Mouse (Mus musculus): ENCODE measurements around the gene Hspg2. TPM values are rescaled to one million over a fixed set of nuclear protein-coding genes. Genes with fewer than 3 reads are reported as not detected.

Gene Hspg2
- polyA plus RNA-seq, 1 experiment from 2014 or later: 19.0 TPM

- H3K4me1 ChIP-seq: peaks cover 14% of the 10 kb centered on the region
- H3K27ac ChIP-seq: no peak overlapping the region
- no peak overlapping the region for H3K9ac ChIP-seq
- no peak for ATAC-seq (ENCODE audit: insufficient number of reproducible peaks, insufficient read depth, low FRiP score, low TSS enrichment)
- H3K9me3 ChIP-seq: no peaks in the 10 kb centered on the region
- H3K4me3 ChIP-seq: no peak overlapping the region
- no peaks in the 10 kb centered on the region for H3K27me3 ChIP-seq
- WGBS: 78% methylated on average over 2 of the region's 2 CpGs
- no peak overlapping the region for H3K4me2 ChIP-seq (replicated peaks)
- H3K36me3 ChIP-seq: no peaks in the 10 kb centered on the region
Observed at GRCm38 (mm10) chr4:137449132-137449531, 19.4 kb upstream of the Hspg2 start.

- no peaks in the 10 kb centered on the region for H3K36me3 ChIP-seq
- H3K4me3 ChIP-seq: no peak overlapping the region
- H3K4me1 ChIP-seq: peaks cover 14% of the 10 kb centered on the region
- no peak overlapping the region for H3K4me2 ChIP-seq (replicated peaks)
- H3K27me3 ChIP-seq: no peaks in the 10 kb centered on the region
- WGBS: 87% methylated on average over 10 of the region's 10 CpGs
- no peak overlapping the region for H3K27ac ChIP-seq
- H3K9ac ChIP-seq: no peak overlapping the region
- no peaks in the 10 kb centered on the region for H3K9me3 ChIP-seq
- no peak for ATAC-seq (ENCODE audit: insufficient number of reproducible peaks, insufficient read depth, low FRiP score, low TSS enrichment)
Observed at GRCm38 (mm10) chr4:137449715-137450114, 18.9 kb upstream of the Hspg2 start.

GRCm38 (mm10) chr4:137452190-137452589, 16.4 kb upstream of the Hspg2 start:
- ATAC-seq (ENCODE audit: insufficient number of reproducible peaks, insufficient read depth, low FRiP score, low TSS enrichment): no peak
- peaks cover 14% of the 10 kb centered on the region for H3K4me1 ChIP-seq
- no peaks in the 10 kb centered on the region for H3K9me3 ChIP-seq
- no peaks in the 10 kb centered on the region for H3K27me3 ChIP-seq
- WGBS: 85% methylated on average over 6 of the region's 6 CpGs
- no peak overlapping the region for H3K9ac ChIP-seq
- H3K4me2 ChIP-seq (replicated peaks): no peak overlapping the region
- H3K27ac ChIP-seq: no peak overlapping the region
- H3K4me3 ChIP-seq: no peak overlapping the region
- no peaks in the 10 kb centered on the region for H3K36me3 ChIP-seq

- Histone ChIP-seq H3K4me1 (peaks cover 7% of the 10 kb centered on the region; the same call in 1 of the 2 replicates), H3K4me2 (replicated peaks) (no peak within 1 kb of the TSS), H3K9ac (no peak within 1 kb of the TSS), H3K36me3 (no peaks in the 10 kb centered on the region), H3K9me3 (no peaks in the 10 kb centered on the region), H3K27ac (no peak within 1 kb of the TSS), H3K4me3 (no peak within 1 kb of the TSS), H3K27me3 (no peaks in the 10 kb centered on the region)
- no peak for ATAC-seq (ENCODE audit: insufficient number of reproducible peaks, insufficient read depth, low FRiP score, low TSS enrichment)
- WGBS: 83% methylated on average over 8 of the region's 8 CpGs
Observed at GRCm38 (mm10) chr4:137453234-137453767, 15.3 kb upstream of the Hspg2 start, which contains the start of gene 1700013G24Rik. 1700013G24Rik (plus strand) TSS chr4:137453284.

- H3K36me3 ChIP-seq: no peaks in the 10 kb centered on the region
- H3K27ac ChIP-seq: no peak overlapping the region
- no peaks in the 10 kb centered on the region for H3K9me3 ChIP-seq
- 91% methylated on average over 14 of the region's 14 CpGs for WGBS
- no peak overlapping the region for H3K4me2 ChIP-seq (replicated peaks)
- no peaks in the 10 kb centered on the region for H3K27me3 ChIP-seq
- no peaks in the 10 kb centered on the region for H3K4me1 ChIP-seq
- H3K4me3 ChIP-seq: no peak overlapping the region
- H3K9ac ChIP-seq: no peak overlapping the region
- ATAC-seq (ENCODE audit: insufficient number of reproducible peaks, insufficient read depth, low FRiP score, low TSS enrichment): no peak
Observed at GRCm38 (mm10) chr4:137454582-137454981, 14.0 kb upstream of the Hspg2 start.

- Histone ChIP-seq H3K36me3 (no peaks in the 10 kb centered on the region), H3K4me1 (peaks cover 4% of the 10 kb centered on the region; the same call in 1 of the 2 replicates), H3K9ac (no peak overlapping the region), H3K4me3 (no peak overlapping the region), H3K27me3 (no peaks in the 10 kb centered on the region), H3K9me3 (no peaks in the 10 kb centered on the region), H3K27ac (no peak overlapping the region), H3K4me2 (replicated peaks) (no peak overlapping the region)
- 82% methylated on average over 12 of the region's 12 CpGs for WGBS
- ATAC-seq (ENCODE audit: insufficient number of reproducible peaks, insufficient read depth, low FRiP score, low TSS enrichment): no peak
Observed at GRCm38 (mm10) chr4:137456581-137456980, 12.0 kb upstream of the Hspg2 start.

GRCm38 (mm10) chr4:137457292-137457691, 11.3 kb upstream of the Hspg2 start:
- Histone ChIP-seq H3K4me3 (no peak overlapping the region), H3K4me2 (replicated peaks) (no peak overlapping the region), H3K9me3 (no peaks in the 10 kb centered on the region), H3K27ac (no peak overlapping the region), H3K36me3 (no peaks in the 10 kb centered on the region), H3K9ac (no peak overlapping the region), H3K4me1 (peaks cover 7% of the 10 kb centered on the region; the same call in 1 of the 2 replicates), H3K27me3 (no peaks in the 10 kb centered on the region)
- WGBS: 83% methylated on average over 4 of the region's 4 CpGs
- ATAC-seq (ENCODE audit: insufficient number of reproducible peaks, insufficient read depth, low FRiP score, low TSS enrichment): no peak

- 86% methylated on average over 9 of the region's 9 CpGs for WGBS
- Histone ChIP-seq H3K4me2 (replicated peaks) (no peak overlapping the region), H3K9ac (no peak overlapping the region), H3K9me3 (no peaks in the 10 kb centered on the region), H3K4me3 (no peak overlapping the region), H3K36me3 (no peaks in the 10 kb centered on the region), H3K27me3 (no peaks in the 10 kb centered on the region), H3K27ac (no peak overlapping the region), H3K4me1 (peaks cover 7% of the 10 kb centered on the region; the same call in 1 of the 2 replicates)
- ATAC-seq (ENCODE audit: insufficient number of reproducible peaks, insufficient read depth, low FRiP score, low TSS enrichment): no peak
Observed at GRCm38 (mm10) chr4:137458310-137458709, 10.3 kb upstream of the Hspg2 start.

GRCm38 (mm10) chr4:137458861-137459260, 9.7 kb upstream of the Hspg2 start:
- no peaks in the 10 kb centered on the region for H3K36me3 ChIP-seq

GRCm38 (mm10) chr4:137460676-137461075, 7.9 kb upstream of the Hspg2 start:
- Histone ChIP-seq H3K27me3 (no peaks in the 10 kb centered on the region), H3K36me3 (no peaks in the 10 kb centered on the region), H3K27ac (peak overlapping the region; percentile 41; the same call in 1 of the 2 replicates), H3K9me3 (no peaks in the 10 kb centered on the region), H3K4me3 (no peak overlapping the region), H3K9ac (no peak overlapping the region), H3K4me1 (peaks cover 9% of the 10 kb centered on the region), H3K4me2 (replicated peaks) (no peak overlapping the region)
- no peak for ATAC-seq (ENCODE audit: insufficient number of reproducible peaks, insufficient read depth, low FRiP score, low TSS enrichment)
- WGBS: 62% methylated on average over 14 of the region's 14 CpGs

More at GRCm38 (mm10) chr4:137458861-137459260, 9.7 kb upstream of the Hspg2 start:
- Histone ChIP-seq H3K9me3 (no peaks in the 10 kb centered on the region), H3K4me2 (replicated peaks) (no peak overlapping the region), H3K27me3 (no peaks in the 10 kb centered on the region), H3K9ac (no peak overlapping the region), H3K4me3 (no peak overlapping the region), H3K4me1 (peaks cover 7% of the 10 kb centered on the region; the same call in 1 of the 2 replicates), H3K27ac (no peak overlapping the region)
- WGBS: 55% methylated on average over 5 of the region's 5 CpGs
- no peak for ATAC-seq (ENCODE audit: insufficient number of reproducible peaks, insufficient read depth, low FRiP score, low TSS enrichment)

- H3K27me3 ChIP-seq: no peaks in the 10 kb centered on the region
- H3K9ac ChIP-seq: no peak overlapping the region
- H3K27ac ChIP-seq: peak overlapping the region; percentile 14; the same call in 1 of the 2 replicates
- WGBS: 73% methylated on average over 4 of the region's 4 CpGs
- H3K4me2 ChIP-seq (replicated peaks): no peak overlapping the region
- H3K9me3 ChIP-seq: no peaks in the 10 kb centered on the region
- no peak for ATAC-seq (ENCODE audit: insufficient number of reproducible peaks, insufficient read depth, low FRiP score, low TSS enrichment)
- no peak overlapping the region for H3K4me3 ChIP-seq
- no peaks in the 10 kb centered on the region for H3K36me3 ChIP-seq
- peaks cover 9% of the 10 kb centered on the region for H3K4me1 ChIP-seq
Observed at GRCm38 (mm10) chr4:137461217-137461616, 7.4 kb upstream of the Hspg2 start.

GRCm38 (mm10) chr4:137461981-137462690, 6.4 kb upstream of the Hspg2 start:
- H3K4me2 ChIP-seq (replicated peaks): no peak overlapping the region
- H3K9ac ChIP-seq: no peak overlapping the region
- H3K36me3 ChIP-seq: no peaks in the 10 kb centered on the region
- H3K27ac ChIP-seq: no peak overlapping the region
- H3K4me3 ChIP-seq: no peak overlapping the region
- no peaks in the 10 kb centered on the region for H3K27me3 ChIP-seq
- H3K4me1 ChIP-seq: peaks cover 12% of the 10 kb centered on the region
- WGBS: 82% methylated on average over 16 of the region's 16 CpGs
- ATAC-seq (ENCODE audit: insufficient number of reproducible peaks, insufficient read depth, low FRiP score, low TSS enrichment): no peak
- no peaks in the 10 kb centered on the region for H3K9me3 ChIP-seq

Data from embryonic facial prominence, embryonic 12.5 days (tissue).